Mouse (Mus musculus) neural tube, embryonic 14.5 days (tissue): ENCODE results near the gene Gse1. TPM values are rescaled to one million over a fixed set of nuclear protein-coding genes. Genes with fewer than 3 reads are reported as not detected.

Source experiments
- ATAC-seq: fragments of 200-750 bp; cut with Nextera tagmentation; 2 replicates; pipeline ENCODE4 v1.8.0; 2017; ENCODE audit warnings: low read depth, mild to moderate bottlenecking, moderate TSS enrichment, moderate library complexity
- H3K27ac ChIP-seq: fragments of 300-500 bp; sonication (generic); 2 replicates; pipeline ENCODE4 v1.5.1; 2014; ENCODE audit warnings: low read depth, mild to moderate bottlenecking, control low read depth, low read length, moderate library complexity, mixed read lengths
- H3K27me3 ChIP-seq: fragments of 300-500 bp; sonication (generic); 2 replicates; pipeline ENCODE4 v1.6.1; 2014; ENCODE audit warnings: low read length; ENCODE audit not compliant: control insufficient read depth, insufficient read depth
- H3K36me3 ChIP-seq: fragments of 300-500 bp; sonication (generic); 2 replicates; pipeline ENCODE4 v1.6.1; 2014; ENCODE audit warnings: low read length, mixed read lengths; ENCODE audit not compliant: control insufficient read depth, insufficient read depth
- H3K4me1 ChIP-seq: fragments of 300-500 bp; sonication (generic); 2 replicates; pipeline ENCODE4 v1.6.1; 2014; ENCODE audit warnings: low read length; ENCODE audit not compliant: control insufficient read depth, insufficient read depth
- H3K4me2 ChIP-seq: fragments of 300-500 bp; sonication (generic); 2 replicates; pipeline ENCODE4 v1.6.1; 2014; ENCODE audit warnings: mild to moderate bottlenecking, low read depth, low read length, control low read depth
- H3K4me3 ChIP-seq: fragments of 300-500 bp; sonication (generic); 2 replicates; pipeline ENCODE4 v1.5.1; 2014; ENCODE audit warnings: low read depth, low read length, control low read depth, mixed read lengths
- H3K9ac ChIP-seq: fragments of 300-500 bp; sonication (generic); replicated peaks from 2 replicates; pipeline ENCODE4 v1.6.1; 2014; ENCODE audit warnings: low read depth, mild to moderate bottlenecking, control low read depth, low read length, mixed read lengths
- H3K9me3 ChIP-seq: fragments of 300-500 bp; sonication (generic); 2 replicates; pipeline ENCODE4 v1.6.1; 2016; ENCODE audit warnings: low read length; ENCODE audit not compliant: control insufficient read depth
- whole genome bisulfite sequencing: fragments of 180-500 bp; shearing (Covaris S2); extraction: QIAGEN DNeasy Blood & Tissue Kit; methylation state at CpG from one replicate; pipeline ENCODE4 v1.1.7; 2014; 5-methylcytosine and 5-hydroxymethylcytosine counted together
- polyA plus RNA-seq: library from polyadenylated mRNA; unstranded; fragments of >200 nt; fragmentation: Nextera tagmentation; extraction: Ambion mirVana; gene quantifications from 2 replicates; pipeline ENCODE4 v1.2.1, GENCODE M21; 2014

Gene Gse1
- polyA plus RNA-seq, 1 experiment from 2014 or later = 23.3 TPM

GRCm38 (mm10) chr8:120574941-120575340, 346.7 kb downstream of the Gse1 start:
- no peaks in the 10 kb centered on the region for H3K9me3 ChIP-seq
- peaks cover 80% of the 10 kb centered on the region for H3K36me3 ChIP-seq
- no peak overlapping the region for H3K9ac ChIP-seq
- H3K4me3 ChIP-seq = no peak overlapping the region
- ATAC-seq = no peak
- H3K4me2 ChIP-seq = no peak overlapping the region
- no peak overlapping the region for H3K27ac ChIP-seq
- no peaks in the 10 kb centered on the region for H3K27me3 ChIP-seq
- WGBS = 77% methylated on average over 19 of the region's 19 CpGs
- no peaks in the 10 kb centered on the region; the same call in 1 of the 2 replicates for H3K4me1 ChIP-seq

GRCm38 (mm10) chr8:120575801-120576200, 347.5 kb downstream of the Gse1 start:
- Histone ChIP-seq H3K36me3 (peaks cover 76% of the 10 kb centered on the region), H3K27me3 (no peaks in the 10 kb centered on the region), H3K9ac (no peak overlapping the region), H3K4me1 (no peaks in the 10 kb centered on the region), H3K9me3 (no peaks in the 10 kb centered on the region), H3K4me3 (no peak overlapping the region), H3K27ac (no peak overlapping the region), H3K4me2 (no peak overlapping the region)
- WGBS = 75% methylated on average over 9 of the region's 9 CpGs
- no peak for ATAC-seq

- Histone ChIP-seq H3K4me3 (no peak overlapping the region), H3K27me3 (no peaks in the 10 kb centered on the region), H3K36me3 (peaks cover 60% of the 10 kb centered on the region), H3K27ac (no peak overlapping the region), H3K9ac (no peak overlapping the region), H3K9me3 (no peaks in the 10 kb centered on the region), H3K4me2 (no peak overlapping the region), H3K4me1 (no peaks in the 10 kb centered on the region)
- 79% methylated on average over 17 of the region's 17 CpGs for WGBS
- ATAC-seq = no peak
These were observed 349.6 kb downstream of the Gse1 start for GRCm38 (mm10) chr8:120577821-120578220.

GRCm38 (mm10) chr8:120580336-120581000, 352.2 kb downstream of the Gse1 start:
- Histone ChIP-seq H3K4me1 (no peaks in the 10 kb centered on the region), H3K9ac (no peak overlapping the region), H3K36me3 (peaks cover 39% of the 10 kb centered on the region; the same call in 1 of the 2 replicates), H3K9me3 (no peaks in the 10 kb centered on the region), H3K4me3 (no peak overlapping the region), H3K27me3 (no peaks in the 10 kb centered on the region), H3K4me2 (no peak overlapping the region), H3K27ac (no peak overlapping the region)
- ATAC-seq = no peak
- 92% methylated on average over 8 of the region's 8 CpGs for WGBS

- H3K9ac ChIP-seq = no peak overlapping the region
- H3K9me3 ChIP-seq = no peaks in the 10 kb centered on the region
- H3K27me3 ChIP-seq = no peaks in the 10 kb centered on the region
- no peak overlapping the region for H3K27ac ChIP-seq
- 92% methylated on average over 12 of the region's 12 CpGs for WGBS
- no peak overlapping the region for H3K4me2 ChIP-seq
- peaks cover 31% of the 10 kb centered on the region; the same call in 1 of the 2 replicates for H3K36me3 ChIP-seq
- H3K4me3 ChIP-seq = no peak overlapping the region
- H3K4me1 ChIP-seq = no peaks in the 10 kb centered on the region
- ATAC-seq = no peak
These were observed 353.1 kb downstream of the Gse1 start for GRCm38 (mm10) chr8:120581329-120581728.

- no peak for ATAC-seq
- H3K36me3 ChIP-seq = peaks cover 26% of the 10 kb centered on the region; the same call in 1 of the 2 replicates
- H3K9me3 ChIP-seq = no peaks in the 10 kb centered on the region
- no peak overlapping the region for H3K4me2 ChIP-seq
- no peaks in the 10 kb centered on the region for H3K27me3 ChIP-seq
- no peak overlapping the region for H3K4me3 ChIP-seq
- H3K9ac ChIP-seq = no peak overlapping the region
- no peak overlapping the region; the same call in 1 of the 2 replicates for H3K27ac ChIP-seq
- no peaks in the 10 kb centered on the region for H3K4me1 ChIP-seq
- 95% methylated on average over 8 of the region's 8 CpGs for WGBS
These were observed 353.6 kb downstream of the Gse1 start for GRCm38 (mm10) chr8:120581811-120582210.

- H3K27ac ChIP-seq = no peak overlapping the region
- 92% methylated on average over 10 of the region's 10 CpGs for WGBS
- no peak for ATAC-seq
These were observed 357.3 kb downstream of the Gse1 start for GRCm38 (mm10) chr8:120585521-120585920.

GRCm38 (mm10) chr8:120588908-120589771, 360.9 kb downstream of the Gse1 start, which contains the start of gene Gins2:
Gene Gins2, minus strand, starts transcription at chr8:120589304.
- Histone ChIP-seq H3K36me3 (no peaks in the 10 kb centered on the region), H3K9me3 (no peaks in the 10 kb centered on the region), H3K9ac (peak within 1 kb of the TSS; percentile 28), H3K27me3 (no peaks in the 10 kb centered on the region), H3K4me2 (peak within 1 kb of the TSS; percentile 79), H3K4me3 (peak within 1 kb of the TSS; percentile 45), H3K27ac (0 out of 2 replicates have a peak within 1 kb of the TSS, but pooled peaks have one; percentile 36), H3K4me1 (peaks cover 10% of the 10 kb centered on the region)
- ATAC-seq = peak; percentile 99
- under 1% methylated on average over 67 of the region's 67 CpGs for WGBS

More at GRCm38 (mm10) chr8:120585521-120585920, 357.3 kb downstream of the Gse1 start:
- Histone ChIP-seq H3K4me3 (no peak overlapping the region), H3K9me3 (no peaks in the 10 kb centered on the region), H3K4me1 (peaks cover 8% of the 10 kb centered on the region), H3K9ac (no peak overlapping the region), H3K36me3 (no peaks in the 10 kb centered on the region), H3K4me2 (no peak overlapping the region), H3K27me3 (no peaks in the 10 kb centered on the region)

- no peaks in the 10 kb centered on the region for H3K36me3 ChIP-seq
- no peaks in the 10 kb centered on the region for H3K27me3 ChIP-seq
- H3K27ac ChIP-seq = no peak overlapping the region
- no peak for ATAC-seq
- peak overlapping the region; percentile 45; the same call in 1 of the 2 replicates for H3K4me3 ChIP-seq
- 66% methylated on average over 2 of the region's 2 CpGs for WGBS
- peak overlapping the region; percentile 79 for H3K4me2 ChIP-seq
- H3K9me3 ChIP-seq = no peaks in the 10 kb centered on the region
- peak overlapping the region; percentile 7; the same call in 1 of the 2 replicates for H3K9ac ChIP-seq
- peaks cover 10% of the 10 kb centered on the region for H3K4me1 ChIP-seq
These were observed 361.7 kb downstream of the Gse1 start for GRCm38 (mm10) chr8:120589921-120590320.
